Comparison of ENCODE assay signal across 8 mouse cellular contexts in the genomic region with DNA sequence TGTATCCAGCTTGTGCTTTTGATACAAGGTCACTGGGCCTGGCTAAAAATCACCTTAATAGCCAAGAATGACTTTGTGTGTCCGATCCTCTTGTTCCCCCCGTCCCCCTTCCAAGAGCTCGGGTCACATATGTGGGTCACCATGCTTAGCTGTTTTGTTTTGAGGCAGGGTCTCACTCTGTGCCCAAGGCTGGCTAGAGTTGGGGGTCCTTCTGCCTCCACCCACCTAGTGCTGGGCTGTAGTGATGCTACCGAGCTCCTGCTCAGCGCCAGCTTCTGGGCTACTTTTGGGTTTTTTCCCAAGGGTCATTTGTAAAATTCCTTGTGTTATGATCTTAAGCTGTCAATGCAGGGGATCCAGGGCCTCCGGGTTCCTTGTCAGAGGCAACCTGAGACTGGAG. TPM values are rescaled to one million over a fixed set of nuclear protein-coding genes. Genes with fewer than 3 reads are reported as not detected.
DNase-seq lines count a peak whose midpoint lies in the region; ATAC-seq and TF ChIP-seq lines count a peak whose summit lies in the region.

No protein-coding gene starts in this region.

- no peak overlapping the region for H3K27ac ChIP-seq in kidney, embryonic 14.5 days (ENCODE audit: low read depth, low read length)
- peak overlapping the region; percentile 88 for H3K27ac ChIP-seq in embryonic facial prominence, embryonic 13.5 days
- no peak overlapping the region for H3K27ac ChIP-seq in hindbrain, embryonic 14.5 days
- H3K27ac ChIP-seq in midbrain, embryonic 15.5 days, result no peak overlapping the region

- TF ChIP-seq POLR2A in lung, adult 2 months (IDR thresholded peaks at IDR 0.05; ENCODE audit: borderline replicate concordance, extremely low read depth, low read depth, low read length), result no peak

- 53% methylated on average over 6 of the region's 6 CpGs for WGBS in kidney, embryonic 14.5 days
- WGBS in embryonic facial prominence, embryonic 13.5 days, result 62% methylated on average over 6 of the region's 6 CpGs
- WGBS in hindbrain, embryonic 14.5 days, result 72% methylated on average over 6 of the region's 6 CpGs
- WGBS in midbrain, embryonic 15.5 days, result 70% methylated on average over 6 of the region's 6 CpGs
- WGBS in lung, adult 2 months, result 75% methylated on average over 6 of the region's 6 CpGs

- no peak for TF ChIP-seq CTCF in lung, adult 2 months (IDR thresholded peaks at IDR 0.05; ENCODE audit: insufficient read depth, low read length)

- H3K4me3 ChIP-seq in kidney, embryonic 14.5 days (ENCODE audit: low read length), result no peak overlapping the region
- peak overlapping the region; percentile 90; the same call in 1 of the 2 replicates for H3K4me3 ChIP-seq in embryonic facial prominence, embryonic 13.5 days
- no peak overlapping the region for H3K4me3 ChIP-seq in hindbrain, embryonic 14.5 days (replicated peaks; ENCODE audit: low read length)
- no peak overlapping the region for H3K4me3 ChIP-seq in midbrain, embryonic 15.5 days
- H3K4me3 ChIP-seq in lung, adult 2 months (replicated peaks; ENCODE audit: extremely low read depth, low read depth, low read length), result no peak overlapping the region

- peak overlapping the region; percentile 29; the same call in 1 of the 2 replicates for H3K4me2 ChIP-seq in kidney, embryonic 14.5 days (replicated peaks; ENCODE audit: low read depth, low read length)
- peak overlapping the region; percentile 68 for H3K4me2 ChIP-seq in embryonic facial prominence, embryonic 13.5 days
- peak overlapping the region; percentile 64; the same call in 1 of the 2 replicates for H3K4me2 ChIP-seq in hindbrain, embryonic 14.5 days (replicated peaks)
- peak overlapping the region; percentile 14; the same call in 1 of the 2 replicates for H3K4me2 ChIP-seq in midbrain, embryonic 15.5 days

- H3K9ac ChIP-seq in kidney, embryonic 14.5 days (ENCODE audit: low read depth, low read length), result peak overlapping the region; percentile 52; the same call in 1 of the 2 replicates
- H3K9ac ChIP-seq in embryonic facial prominence, embryonic 13.5 days, result peak overlapping the region; percentile 67
- peak overlapping the region; percentile 39; the same call in 1 of the 2 replicates for H3K9ac ChIP-seq in hindbrain, embryonic 14.5 days
- H3K9ac ChIP-seq in midbrain, embryonic 15.5 days, result no peak overlapping the region

- no peaks in the 10 kb centered on the region for H3K27me3 ChIP-seq in kidney, embryonic 14.5 days (ENCODE audit: control insufficient read depth, insufficient read depth, low read length)
- no peaks in the 10 kb centered on the region for H3K27me3 ChIP-seq in embryonic facial prominence, embryonic 13.5 days
- no peaks in the 10 kb centered on the region for H3K27me3 ChIP-seq in hindbrain, embryonic 14.5 days (ENCODE audit: control insufficient read depth, insufficient read depth, low read length)
- no peaks in the 10 kb centered on the region for H3K27me3 ChIP-seq in midbrain, embryonic 15.5 days (replicated peaks)

- no peaks in the 10 kb centered on the region for H3K9me3 ChIP-seq in kidney, embryonic 14.5 days (ENCODE audit: control insufficient read depth, low read length)
- H3K9me3 ChIP-seq in embryonic facial prominence, embryonic 13.5 days, result no peaks in the 10 kb centered on the region
- H3K9me3 ChIP-seq in hindbrain, embryonic 14.5 days (ENCODE audit: control insufficient read depth, low read length), result no peaks in the 10 kb centered on the region
- no peaks in the 10 kb centered on the region for H3K9me3 ChIP-seq in midbrain, embryonic 15.5 days

- ATAC-seq in kidney, embryonic 14.5 days (ENCODE audit: low FRiP score, low TSS enrichment), result no peak
- no peak for ATAC-seq in embryonic facial prominence, embryonic 13.5 days (ENCODE audit: insufficient number of reproducible peaks, insufficient read depth, low FRiP score, low TSS enrichment, low read depth)
- ATAC-seq in hindbrain, embryonic 14.5 days (ENCODE audit: low FRiP score), result no peak
- ATAC-seq in midbrain, embryonic 15.5 days (replicated peaks), result no peak

- no peaks in the 10 kb centered on the region for H3K36me3 ChIP-seq in kidney, embryonic 14.5 days (ENCODE audit: control insufficient read depth, insufficient read depth, low read length)
- no peaks in the 10 kb centered on the region for H3K36me3 ChIP-seq in embryonic facial prominence, embryonic 13.5 days
- H3K36me3 ChIP-seq in hindbrain, embryonic 14.5 days (replicated peaks; ENCODE audit: control insufficient read depth, insufficient read depth), result no peaks in the 10 kb centered on the region; the same call in 1 of the 2 replicates
- H3K36me3 ChIP-seq in midbrain, embryonic 15.5 days (replicated peaks), result no peaks in the 10 kb centered on the region

- DNase-seq in kidney, postnatal 10 days, result no peak
- DNase-seq in hindbrain, embryonic 14.5 days (ENCODE audit: low spot score), result no peak
- DNase-seq in spleen, adult 18-20 months, result no peak
- no peak for DNase-seq in adrenal gland, adult 8-10 months
- DNase-seq in lung, adult 2 months, result no peak

- peaks cover 29% of the 10 kb centered on the region for H3K4me1 ChIP-seq in kidney, embryonic 14.5 days (ENCODE audit: control insufficient read depth, insufficient read depth, low read length)
- H3K4me1 ChIP-seq in embryonic facial prominence, embryonic 13.5 days, result peaks cover 48% of the 10 kb centered on the region
- H3K4me1 ChIP-seq in hindbrain, embryonic 14.5 days (replicated peaks; ENCODE audit: control insufficient read depth, insufficient read depth, low read length), result peaks cover 44% of the 10 kb centered on the region
- peaks cover 46% of the 10 kb centered on the region for H3K4me1 ChIP-seq in midbrain, embryonic 15.5 days
- peaks cover 5% of the 10 kb centered on the region for H3K4me1 ChIP-seq in lung, adult 2 months (ENCODE audit: control insufficient read depth, insufficient read depth, low read length)

RNA-seq across cellular contexts. Expression of gene Ptpa, which starts 2.4 kb away (rescaled TPM):
- polyA plus RNA-seq in kidney, embryonic 14.5 days (2014; fragmentation: Nextera tagmentation; extraction: Ambion mirVana), result 92.3 and 96.0 TPM in 2 replicates
- polyA plus RNA-seq in embryonic facial prominence, embryonic 13.5 days (2015; fragmentation: Nextera tagmentation; extraction: Ambion mirVana), result 150 and 163 TPM in 2 replicates
- polyA plus RNA-seq in hindbrain, embryonic 14.5 days (2014; fragmentation: Nextera tagmentation; extraction: Ambion mirVana), result 71.7 and 79.8 TPM in 2 replicates
- polyA plus RNA-seq in midbrain, embryonic 15.5 days (2015; fragmentation: Nextera tagmentation; extraction: Ambion mirVana), result 152 and 155 TPM in 2 replicates
- total RNA-seq in adrenal gland, adult 8-10 months (2022), result 100 to 1,000 TPM; 135 to 153 (median 141) TPM
- polyA plus RNA-seq in lung, adult 2 months (2012; rRNA removed), result 131 and 136 TPM in 2 replicates

RNA-seq across cellular contexts. Expression of gene Crat, which starts 2.6 kb away (rescaled TPM):
- 21.4 and 30.6 TPM in 2 replicates for polyA plus RNA-seq in kidney, embryonic 14.5 days (2014; fragmentation: Nextera tagmentation; extraction: Ambion mirVana)
- polyA plus RNA-seq in embryonic facial prominence, embryonic 13.5 days (2015; fragmentation: Nextera tagmentation; extraction: Ambion mirVana), result 22.5 and 25.0 TPM in 2 replicates
- polyA plus RNA-seq in hindbrain, embryonic 14.5 days (2014; fragmentation: Nextera tagmentation; extraction: Ambion mirVana), result 30.3 and 32.0 TPM in 2 replicates
- 22.5 and 23.9 TPM in 2 replicates for polyA plus RNA-seq in midbrain, embryonic 15.5 days (2015; fragmentation: Nextera tagmentation; extraction: Ambion mirVana)
- total RNA-seq in adrenal gland, adult 8-10 months (2022), result 100 to 1,000 TPM in 1 of 4 experiments, 10 to 100 TPM in 3; 59.0 to 122 (median 95.3) TPM
- polyA plus RNA-seq in lung, adult 2 months (2012; rRNA removed), result 89.2 and 103 TPM in 2 replicates

RNA-seq across cellular contexts. Expression of gene Dolpp1, which starts 26.2 kb away (rescaled TPM):
- 31.0 and 34.7 TPM in 2 replicates for polyA plus RNA-seq in kidney, embryonic 14.5 days (2014; fragmentation: Nextera tagmentation; extraction: Ambion mirVana)
- 31.9 and 34.9 TPM in 2 replicates for polyA plus RNA-seq in embryonic facial prominence, embryonic 13.5 days (2015; fragmentation: Nextera tagmentation; extraction: Ambion mirVana)
- polyA plus RNA-seq in hindbrain, embryonic 14.5 days (2014; fragmentation: Nextera tagmentation; extraction: Ambion mirVana), result 51.6 and 54.2 TPM in 2 replicates
- 66.8 and 69.9 TPM in 2 replicates for polyA plus RNA-seq in midbrain, embryonic 15.5 days (2015; fragmentation: Nextera tagmentation; extraction: Ambion mirVana)
- total RNA-seq in adrenal gland, adult 8-10 months (2022), result 10 to 100 TPM; 18.0 to 24.2 (median 19.8) TPM
- polyA plus RNA-seq in lung, adult 2 months (2012; rRNA removed), result 49.1 and 55.6 TPM in 2 replicates

RNA-seq across cellular contexts. Expression of gene Miga2, which starts 54.2 kb away (rescaled TPM):
- polyA plus RNA-seq in kidney, embryonic 14.5 days (2014; fragmentation: Nextera tagmentation; extraction: Ambion mirVana), result 14.5 and 25.0 TPM in 2 replicates
- 23.9 and 27.7 TPM in 2 replicates for polyA plus RNA-seq in embryonic facial prominence, embryonic 13.5 days (2015; fragmentation: Nextera tagmentation; extraction: Ambion mirVana)
- 27.3 and 32.3 TPM in 2 replicates for polyA plus RNA-seq in hindbrain, embryonic 14.5 days (2014; fragmentation: Nextera tagmentation; extraction: Ambion mirVana)
- polyA plus RNA-seq in midbrain, embryonic 15.5 days (2015; fragmentation: Nextera tagmentation; extraction: Ambion mirVana), result 33.9 and 34.9 TPM in 2 replicates
- total RNA-seq in adrenal gland, adult 8-10 months (2022), result 100 to 1,000 TPM in 1 of 4 experiments, 10 to 100 TPM in 3; 80.6 to 104 (median 91.1) TPM
- polyA plus RNA-seq in lung, adult 2 months (2012; rRNA removed), result 28.2 and 36.1 TPM in 2 replicates

RNA-seq across cellular contexts. Expression of gene Ier5l, which starts 55.8 kb away (rescaled TPM):
- 5.5 and 7.2 TPM in 2 replicates for polyA plus RNA-seq in kidney, embryonic 14.5 days (2014; fragmentation: Nextera tagmentation; extraction: Ambion mirVana)
- 3.5 and 4.0 TPM in 2 replicates for polyA plus RNA-seq in embryonic facial prominence, embryonic 13.5 days (2015; fragmentation: Nextera tagmentation; extraction: Ambion mirVana)
- polyA plus RNA-seq in hindbrain, embryonic 14.5 days (2014; fragmentation: Nextera tagmentation; extraction: Ambion mirVana), result 2.4 and 2.7 TPM in 2 replicates
- polyA plus RNA-seq in midbrain, embryonic 15.5 days (2015; fragmentation: Nextera tagmentation; extraction: Ambion mirVana), result 2.3 and 2.8 TPM in 2 replicates
- total RNA-seq in adrenal gland, adult 8-10 months (2022), result 1 to 10 TPM; 3.8 to 7.7 (median 6.8) TPM
- 12.6 and 22.5 TPM in 2 replicates for polyA plus RNA-seq in lung, adult 2 months (2012; rRNA removed)

Comparison
In these comparisons a context has a peak if more than half of its experiments do, and no peak if none do; other contexts are left out.
1. H3K4me2 ChIP-seq: peak in every context shown above with its lines; median percentile 68 in embryonic facial prominence, embryonic 13.5 days; 64 in hindbrain, embryonic 14.5 days; 29 in kidney, embryonic 14.5 days; 14 in midbrain, embryonic 15.5 days.